Mouse (Mus musculus) brain, adult 2 months (tissue): Measurements from ENCODE around the gene Capza1.
A peak's percentile ranks its signal among the peaks of the same experiment; 100 is the strongest.
"Not testable (repeated sequence)": the region's sequence is repeated elsewhere in the genome, so short reads cannot be mapped to it uniquely, and the experiment has no call there.

ENCODE experiments used
- DNase-seq: peaks from one replicate; pipeline ENCODE4 v3.0.0; 2011; ENCODE audit warnings: low read depth, low spot score

Gene Capza1

GRCm38 (mm10) chr3:104817481-104817990, 46.8 kb downstream of the Capza1 start:
- DNase-seq: peak; percentile 36

- DNase-seq: no peak
These were observed 48.2 kb downstream of the Capza1 start for GRCm38 (mm10) chr3:104816130-104816529.

- DNase-seq: no peak
These were observed 49.0 kb downstream of the Capza1 start for GRCm38 (mm10) chr3:104815346-104815745.

- no peak for DNase-seq
These were observed 49.6 kb downstream of the Capza1 start for GRCm38 (mm10) chr3:104814746-104815145.

- not testable (repeated sequence) for DNase-seq
These were observed 51.1 kb downstream of the Capza1 start for GRCm38 (mm10) chr3:104813227-104813626.

GRCm38 (mm10) chr3:104812254-104812653, 52.1 kb downstream of the Capza1 start:
- no peak for DNase-seq

GRCm38 (mm10) chr3:104811752-104812151, 52.6 kb downstream of the Capza1 start:
- no peak for DNase-seq

- DNase-seq: no peak
These were observed 58.8 kb downstream of the Capza1 start for GRCm38 (mm10) chr3:104805539-104805938.

GRCm38 (mm10) chr3:104804312-104804711, 60.0 kb downstream of the Capza1 start:
- no peak for DNase-seq

- DNase-seq: no peak
These were observed 62.8 kb downstream of the Capza1 start for GRCm38 (mm10) chr3:104801481-104801880.

GRCm38 (mm10) chr3:104800681-104801080, 63.6 kb downstream of the Capza1 start:
- DNase-seq: no peak

GRCm38 (mm10) chr3:104796430-104797082, 67.7 kb downstream of the Capza1 start:
- DNase-seq: no peak

- DNase-seq: no peak
These were observed 68.5 kb downstream of the Capza1 start for GRCm38 (mm10) chr3:104795661-104796340.

GRCm38 (mm10) chr3:104794953-104795470, 69.3 kb downstream of the Capza1 start:
- DNase-seq: no peak

- peak; percentile 49 for DNase-seq
These were observed 70.2 kb downstream of the Capza1 start for GRCm38 (mm10) chr3:104793871-104794828.

- DNase-seq: no peak
These were observed 71.7 kb downstream of the Capza1 start for GRCm38 (mm10) chr3:104792360-104793270.

- peak; percentile 51 for DNase-seq
These were observed 72.6 kb downstream of the Capza1 start for GRCm38 (mm10) chr3:104791671-104792070.

- DNase-seq: peak; percentile 33
These were observed 73.3 kb downstream of the Capza1 start for GRCm38 (mm10) chr3:104791017-104791416.

- peak; percentile 76 for DNase-seq
These were observed 73.8 kb downstream of the Capza1 start for GRCm38 (mm10) chr3:104790401-104790937.

GRCm38 (mm10) chr3:104789822-104790221, 74.5 kb downstream of the Capza1 start:
- DNase-seq: peak; percentile 39
